Mouse (Mus musculus) A20 (cell line): ENCODE results near the gene Tanc1.
A peak's percentile ranks its signal among the peaks of the same experiment; 100 is the strongest.

ENCODE experiments used
- DNase-seq: peaks from one replicate; pipeline ENCODE4 v3.0.0-alpha.2; 2011; ENCODE audit warnings: low read depth, low spot score

Tanc1 gene

DNA sequence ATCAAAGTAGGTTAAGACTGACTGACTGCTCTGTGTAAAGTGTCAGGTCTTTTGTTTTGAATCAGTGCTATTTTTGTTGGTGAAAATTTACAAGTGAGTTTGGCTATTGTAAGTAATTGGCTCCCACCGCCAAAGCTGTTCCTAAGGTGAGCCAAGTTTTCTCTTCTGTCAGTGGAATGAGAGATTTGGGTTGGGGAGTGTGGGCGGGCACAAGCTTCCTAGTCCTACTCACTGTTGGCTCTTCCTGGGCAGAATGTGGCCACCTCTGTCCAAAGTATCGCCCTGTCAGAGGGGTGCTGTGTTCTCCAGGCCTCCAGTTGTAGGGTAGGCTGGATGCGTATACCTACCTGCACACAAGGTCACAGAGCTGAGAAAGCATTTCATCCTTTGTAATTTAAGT, 213.5 kb downstream of the Tanc1 start:
- no peak for DNase-seq

DNA sequence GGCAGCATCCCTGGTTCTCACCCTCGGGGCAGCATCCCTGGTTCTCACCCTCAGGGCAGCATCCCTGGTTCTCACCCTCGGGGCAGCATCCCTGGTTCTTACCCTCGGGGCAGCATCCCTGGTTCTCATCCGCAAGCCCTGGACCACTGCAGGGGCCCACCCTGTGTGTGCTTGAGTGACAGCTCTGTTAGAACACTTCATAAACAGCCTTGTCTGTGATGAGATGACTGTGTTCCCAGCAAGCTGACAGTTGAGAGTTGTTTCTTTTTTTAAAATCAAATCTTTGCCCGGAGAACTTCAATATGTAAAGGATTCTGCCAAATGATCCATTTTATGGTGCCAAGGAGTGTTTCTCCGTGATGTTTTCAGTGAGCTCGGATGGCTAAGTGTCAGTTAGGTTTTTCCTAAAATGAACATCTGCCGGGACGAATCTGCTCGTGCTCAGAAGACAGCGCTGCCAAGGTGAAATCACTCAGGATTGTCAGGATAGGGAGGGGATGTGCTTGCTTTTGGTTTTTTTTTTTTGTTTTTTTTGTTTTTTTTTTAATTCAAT, 216.3 kb downstream of the Tanc1 start:
- DNase-seq = no peak

DNA sequence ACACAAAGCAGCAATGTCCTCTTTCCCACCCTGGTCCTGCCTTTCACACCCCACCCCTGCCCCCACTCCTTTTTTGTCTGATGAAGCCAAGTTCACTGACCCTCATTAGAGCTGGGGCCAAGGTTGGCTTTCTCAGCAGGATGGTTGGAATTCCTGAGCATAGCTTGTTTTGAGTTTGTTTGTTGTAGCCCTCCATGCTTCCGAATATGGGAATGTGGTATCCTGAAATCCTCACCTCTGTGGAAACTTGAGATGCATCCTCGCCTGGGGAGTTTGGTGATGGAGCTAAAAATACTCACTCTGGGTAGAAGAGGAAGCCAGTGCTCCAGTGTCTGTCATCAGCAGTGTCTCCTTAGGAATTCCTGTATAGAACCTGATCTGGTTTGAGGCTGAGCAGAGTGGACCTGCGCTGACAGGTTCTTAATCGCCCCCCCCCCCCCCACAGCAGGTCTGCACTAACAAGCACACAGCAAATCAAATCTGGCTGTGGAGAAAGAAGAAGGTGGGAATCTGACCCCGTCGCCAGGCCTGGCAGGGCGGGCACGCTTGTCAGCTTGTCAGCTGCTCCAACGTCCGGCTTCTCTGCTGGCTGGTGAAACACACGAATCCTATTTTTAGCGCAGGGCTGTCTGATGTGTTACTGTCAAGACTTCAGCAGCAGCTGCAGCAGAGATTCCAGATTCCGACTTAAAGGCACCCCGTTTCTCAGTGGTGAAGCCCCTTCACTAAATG, 217.1 kb downstream of the Tanc1 start:
- DNase-seq = peak; percentile 14

DNA sequence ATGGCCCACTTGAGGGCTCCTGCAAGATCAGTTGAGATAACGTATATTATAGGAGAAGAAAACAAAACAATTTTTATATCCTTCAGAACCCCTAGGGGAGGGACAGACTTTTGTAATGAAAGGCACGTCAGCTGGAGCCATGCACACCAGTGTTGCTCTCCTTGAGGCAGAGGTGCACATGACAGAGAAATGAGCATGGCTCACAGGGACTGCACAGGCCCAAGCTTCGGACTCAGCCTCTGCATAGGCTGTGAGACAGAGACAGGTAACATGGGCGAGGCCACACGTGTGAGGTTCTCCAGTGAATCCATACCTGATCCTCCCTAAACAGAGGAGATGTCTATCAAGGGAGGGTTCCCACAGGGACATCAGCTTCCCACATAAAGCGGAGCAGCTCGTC, 217.9 kb downstream of the Tanc1 start:
- DNase-seq = no peak

DNA sequence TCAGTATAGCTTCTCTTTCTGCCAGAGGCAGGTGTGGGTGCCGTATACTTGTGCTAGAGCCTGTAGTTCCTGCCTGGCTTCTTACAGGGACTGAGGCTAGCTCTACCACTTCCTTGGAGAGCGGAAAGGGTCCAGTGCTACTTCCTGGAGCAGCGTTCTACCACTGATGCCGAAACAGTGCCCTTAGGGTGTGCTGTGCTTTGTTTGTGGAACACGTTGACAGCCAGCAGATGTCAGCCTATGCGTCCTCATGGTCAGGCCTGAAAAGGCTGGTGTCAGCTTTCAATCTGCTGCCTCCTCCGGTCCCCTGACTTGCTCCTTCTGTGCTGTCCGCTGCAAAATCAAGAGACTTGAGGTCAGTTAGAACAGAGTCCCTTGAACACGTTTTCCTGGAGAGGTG, 218.3 kb downstream of the Tanc1 start:
- DNase-seq = no peak

DNA sequence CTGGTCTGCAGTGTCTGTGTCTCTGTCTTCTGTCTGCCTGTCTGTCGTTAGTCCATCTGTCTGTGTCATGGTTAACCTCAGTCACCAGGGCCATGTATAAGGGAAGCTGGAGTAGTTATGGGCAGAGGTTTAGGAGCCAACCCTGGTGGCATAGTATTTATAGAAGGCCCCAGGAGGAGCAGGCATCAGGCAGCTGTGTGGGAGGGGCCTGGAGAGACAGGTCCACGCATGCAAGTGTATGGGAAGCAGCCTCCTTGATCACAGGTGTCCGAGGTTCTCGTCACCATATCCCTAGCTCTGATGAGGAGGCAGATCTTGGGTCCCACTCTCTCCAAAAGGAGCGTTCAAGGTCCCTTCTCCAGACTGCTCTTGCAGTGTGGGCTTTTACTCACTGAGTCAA, 219.1 kb downstream of the Tanc1 start:
- no peak for DNase-seq

DNA sequence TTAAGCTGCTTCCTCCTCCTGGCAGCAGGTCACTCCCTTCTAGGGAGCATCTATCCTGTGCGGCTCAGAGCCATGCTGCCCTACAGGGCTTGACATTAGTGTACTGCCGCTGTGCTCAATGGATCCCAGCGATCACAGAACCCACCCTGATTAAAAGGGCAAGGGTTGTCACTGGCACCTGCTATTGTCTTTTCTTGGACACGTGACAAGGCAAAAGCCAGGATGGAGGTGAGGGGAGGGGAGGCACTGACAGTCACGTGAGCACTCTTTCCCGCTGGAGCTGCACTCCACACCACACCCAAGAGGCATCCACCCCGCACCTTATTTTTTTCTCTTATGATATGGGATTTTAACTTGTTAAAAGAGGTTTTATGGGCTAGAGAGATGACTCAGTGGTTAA, 220.0 kb downstream of the Tanc1 start:
- DNase-seq = no peak

DNA sequence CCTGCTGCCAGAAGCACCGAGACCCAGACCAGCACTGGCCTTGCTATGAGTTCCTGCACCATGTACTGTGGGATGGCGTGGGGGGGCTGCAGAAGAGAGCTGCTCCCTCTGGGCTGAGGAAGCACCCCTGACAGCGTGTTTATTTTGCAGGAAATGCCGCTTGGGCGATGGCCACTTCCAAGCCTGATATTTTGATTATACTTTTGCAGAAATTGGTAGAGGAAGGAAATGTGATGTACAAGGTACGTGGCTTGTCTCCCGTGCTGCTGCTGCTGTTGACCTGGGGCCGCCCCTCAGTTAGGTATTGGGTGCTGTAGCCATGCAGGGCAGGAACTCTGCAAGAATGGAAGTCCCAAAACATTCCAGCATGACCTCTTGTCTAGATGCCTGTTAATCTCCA, 227.0 kb downstream of the Tanc1 start:
- no peak for DNase-seq

DNA sequence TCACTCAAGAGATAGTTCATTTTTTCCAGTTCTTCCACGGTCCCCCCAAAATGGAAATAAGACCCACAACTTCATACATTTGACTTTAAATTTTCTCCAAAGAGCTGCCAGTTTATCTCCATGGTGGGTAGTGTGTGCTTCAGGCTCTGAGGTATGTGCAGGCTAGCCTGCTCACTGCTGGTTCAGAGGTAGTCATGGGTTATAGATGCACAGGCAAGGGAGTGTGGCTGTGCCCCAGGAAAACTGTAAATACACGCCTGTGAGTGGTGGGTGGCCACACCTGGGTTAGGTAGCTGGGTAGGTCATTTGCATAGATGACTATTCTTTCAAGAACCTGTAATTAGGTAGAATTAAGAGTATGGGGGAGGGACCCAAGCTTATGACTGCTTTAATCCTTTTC, 227.9 kb downstream of the Tanc1 start:
- DNase-seq = no peak

DNA sequence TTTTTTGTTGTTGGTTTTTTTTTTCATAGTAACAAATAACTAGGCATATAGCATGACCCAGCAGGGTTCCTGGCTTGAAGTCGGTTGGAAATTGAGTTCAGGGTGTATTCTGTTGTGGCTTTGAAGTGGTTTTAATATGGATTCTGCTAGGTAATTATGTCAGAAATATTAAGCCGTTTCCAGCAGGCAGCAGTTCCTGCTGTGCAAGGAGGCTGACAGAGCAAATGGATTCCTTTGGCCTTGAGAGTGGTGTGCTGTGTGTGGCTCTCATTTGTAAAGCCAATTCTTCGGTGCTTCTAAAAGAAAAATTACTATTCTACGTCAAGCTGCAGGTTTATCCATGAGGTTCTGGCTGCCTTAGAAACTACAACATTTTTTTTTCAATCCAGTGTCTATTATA, 228.3 kb downstream of the Tanc1 start:
- DNase-seq = no peak

DNA sequence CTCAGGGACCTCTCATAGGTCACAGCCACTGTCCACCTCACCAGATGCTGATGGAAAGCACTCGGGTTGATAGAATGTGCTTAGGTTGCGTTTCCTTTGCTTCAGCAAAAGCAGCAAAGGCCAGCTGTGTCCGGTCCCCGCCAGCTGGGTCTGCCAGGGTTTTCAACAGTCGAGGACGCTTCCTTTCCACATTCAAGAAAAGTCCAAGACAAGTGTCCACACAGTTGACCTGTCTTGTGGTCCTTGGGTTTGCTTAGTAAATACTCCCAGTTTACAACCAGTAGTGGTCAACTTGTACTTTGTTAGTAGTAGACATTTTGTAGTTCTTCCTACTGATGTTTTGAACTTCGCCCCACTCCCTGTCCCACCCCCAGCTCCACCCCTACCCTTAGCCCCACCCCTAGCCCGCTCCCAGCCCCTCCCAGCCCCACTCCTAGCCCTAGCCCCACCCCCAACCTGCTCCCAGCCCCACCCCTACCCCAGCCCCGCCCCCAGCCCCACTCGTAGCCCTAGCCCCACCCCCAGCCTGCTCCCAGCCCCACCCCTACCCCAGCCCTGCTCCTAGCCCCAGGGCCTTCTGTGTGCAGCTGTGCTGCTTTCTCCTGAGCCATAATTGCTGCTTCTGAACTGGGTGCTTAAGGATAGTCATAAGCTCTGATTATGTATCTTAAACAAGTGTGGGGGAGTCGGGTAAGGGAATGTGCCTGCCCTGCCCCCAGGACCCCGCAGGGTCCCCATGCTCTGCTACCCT, 229.5 kb downstream of the Tanc1 start:
- DNase-seq = peak; percentile 33

DNA sequence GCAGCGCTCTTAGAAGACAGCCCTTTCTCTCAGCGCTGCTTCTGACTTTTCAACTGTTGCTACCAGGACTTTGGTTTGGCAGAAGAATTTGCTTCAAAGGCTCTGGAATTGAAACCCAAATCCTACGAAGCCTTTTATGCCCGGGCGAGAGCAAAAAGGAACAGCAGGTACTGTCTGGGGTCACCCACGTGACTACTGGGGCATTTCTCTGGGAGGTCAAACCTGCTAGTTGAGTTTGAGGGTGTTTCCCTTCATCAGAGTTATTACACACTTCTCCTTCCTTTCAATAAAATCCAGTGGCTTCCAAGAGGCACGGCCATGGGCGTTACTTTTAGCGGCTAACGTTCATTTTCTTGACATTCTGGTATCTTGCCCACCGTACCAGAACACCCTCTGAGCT, 230.1 kb downstream of the Tanc1 start:
- DNase-seq = no peak

DNA sequence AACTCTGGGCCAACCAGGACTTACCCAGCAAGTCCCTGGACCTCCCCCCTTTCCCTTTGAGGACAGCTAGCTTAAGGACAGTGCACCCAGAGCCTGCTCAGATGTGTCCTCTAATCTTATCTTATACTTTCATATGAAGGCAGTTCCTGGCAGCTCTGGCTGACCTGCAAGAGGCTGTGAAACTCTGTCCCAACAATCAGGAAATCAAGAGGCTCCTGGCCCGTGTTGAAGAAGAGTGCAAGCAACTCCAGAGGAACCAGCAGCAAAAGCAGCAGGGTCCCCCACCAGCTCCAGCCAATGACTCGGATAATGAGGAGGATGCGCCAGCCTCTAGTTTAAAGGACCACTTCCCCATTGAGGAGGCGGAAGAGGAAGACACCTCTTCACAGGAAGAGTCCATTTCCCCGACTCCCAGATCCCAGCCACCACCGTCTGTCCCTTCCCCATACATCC, 230.7 kb downstream of the Tanc1 start:
- DNase-seq = no peak

DNA sequence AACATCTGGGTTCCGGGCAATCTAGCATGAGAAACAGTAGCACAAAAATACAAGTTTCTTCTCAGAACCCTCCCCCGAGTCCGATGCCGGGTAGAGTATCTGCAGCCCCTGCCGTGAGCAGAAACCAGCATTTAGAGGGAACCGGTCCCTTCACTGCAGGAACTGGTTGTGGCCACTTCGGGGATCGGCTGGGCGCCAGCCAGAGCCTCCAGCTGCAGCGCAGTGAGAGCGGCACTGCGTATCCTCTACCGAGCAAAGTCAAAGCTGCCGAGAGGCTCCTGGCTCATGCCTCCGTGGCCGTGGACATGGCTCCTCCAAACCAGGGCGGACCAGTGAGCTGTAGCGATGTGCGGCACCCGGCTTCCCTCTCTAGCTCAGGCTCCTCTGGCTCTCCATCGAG, 231.3 kb downstream of the Tanc1 start:
- no peak for DNase-seq

DNA sequence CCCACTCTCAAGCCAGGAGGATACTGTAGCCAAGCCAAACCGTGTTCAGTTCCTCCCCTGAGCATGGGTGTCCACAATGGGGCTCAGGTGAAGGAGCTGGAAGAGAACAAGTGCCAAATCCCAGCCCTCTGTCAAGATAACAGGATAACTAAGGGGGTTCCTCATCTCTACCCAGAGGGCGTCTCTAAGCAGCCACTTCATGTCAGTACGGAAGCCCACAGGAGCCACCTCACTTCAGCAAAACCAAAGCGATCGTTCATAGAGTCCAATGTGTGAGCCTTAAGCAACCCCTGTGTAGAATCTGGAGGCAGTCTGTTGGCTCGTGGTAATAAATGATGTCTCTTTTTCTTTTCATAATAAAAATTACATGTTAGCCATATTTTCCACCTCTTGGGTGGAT, 232.0 kb downstream of the Tanc1 start:
- DNase-seq = no peak

DNA sequence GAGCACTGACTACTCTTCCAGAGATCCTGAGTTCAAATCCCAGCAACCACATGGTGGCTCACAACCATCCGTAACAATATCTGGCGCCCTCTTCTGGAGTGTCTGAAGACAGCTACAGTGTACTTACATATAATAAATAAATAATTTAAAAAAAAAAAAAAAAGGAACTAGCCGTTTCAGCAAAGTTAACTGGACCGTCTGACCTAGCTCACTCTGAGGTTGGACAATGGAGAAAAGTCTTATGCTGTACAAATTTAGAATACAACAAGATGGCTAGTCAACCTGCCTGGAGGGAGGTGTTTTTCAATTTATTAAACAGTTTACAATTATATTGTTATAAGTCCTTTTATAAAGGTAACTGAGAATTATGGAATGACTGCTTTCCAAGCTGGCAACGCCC, 240.0 kb downstream of the Tanc1 start:
- DNase-seq = peak; percentile 20

DNA sequence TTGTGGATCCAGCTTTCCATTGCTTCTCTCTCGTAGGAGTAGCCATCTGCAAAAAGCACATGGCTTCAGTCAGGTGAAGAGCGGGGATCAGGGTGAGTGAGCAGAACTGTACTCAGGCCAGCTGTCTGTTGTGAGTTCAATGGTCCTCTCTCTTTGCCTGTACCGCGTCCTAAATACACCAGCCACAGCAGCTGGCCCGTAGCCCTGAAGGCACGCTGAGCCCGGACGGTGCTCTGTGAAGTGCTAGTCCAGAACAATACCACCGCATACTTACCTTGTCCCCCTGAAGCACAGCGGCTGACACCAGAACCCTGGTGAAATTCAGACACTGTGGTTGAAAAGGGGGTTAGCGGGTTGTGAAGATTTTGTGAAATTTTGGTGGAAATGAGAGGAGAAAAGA, 241.1 kb downstream of the Tanc1 start:
- no peak for DNase-seq

DNA sequence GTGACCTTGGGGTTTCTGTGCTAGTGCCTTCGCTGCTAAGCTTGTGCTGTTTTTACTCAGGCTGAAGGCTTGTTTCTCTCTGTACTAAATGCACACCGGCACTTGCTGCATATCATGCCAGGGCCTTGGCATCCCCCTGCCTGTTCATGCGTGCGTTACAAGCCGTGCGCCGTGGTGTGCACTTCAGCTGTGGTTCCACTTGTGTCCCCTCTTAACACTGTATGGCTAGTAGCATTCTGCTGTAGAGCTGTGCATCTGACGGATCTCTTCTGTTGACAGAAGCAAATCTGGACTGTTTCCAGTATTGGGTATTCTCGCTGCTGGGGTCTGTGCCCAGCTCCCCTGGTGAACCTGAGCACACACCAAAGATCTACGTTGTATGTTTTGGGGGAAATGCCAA, 241.7 kb downstream of the Tanc1 start:
- DNase-seq = no peak

DNA sequence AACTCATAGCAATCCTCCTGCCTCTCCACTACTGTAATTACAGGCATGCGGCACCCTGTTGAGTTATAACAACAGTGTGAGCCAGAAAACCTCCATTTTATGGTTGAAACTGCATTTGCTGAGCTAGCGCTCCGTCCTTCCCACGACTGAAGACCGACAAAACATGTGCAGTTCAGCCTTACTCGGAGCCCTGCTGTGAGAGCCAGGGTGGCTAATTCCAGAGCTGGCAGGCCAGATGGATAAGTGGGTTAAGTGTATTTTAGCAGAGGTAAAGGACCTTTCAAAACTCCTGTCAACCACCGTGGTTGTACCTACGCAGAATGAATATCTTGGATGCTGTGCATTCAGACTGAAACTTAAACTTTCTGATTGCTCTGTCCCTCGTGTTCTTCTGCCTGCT, 242.5 kb downstream of the Tanc1 start:
- no peak for DNase-seq

DNA sequence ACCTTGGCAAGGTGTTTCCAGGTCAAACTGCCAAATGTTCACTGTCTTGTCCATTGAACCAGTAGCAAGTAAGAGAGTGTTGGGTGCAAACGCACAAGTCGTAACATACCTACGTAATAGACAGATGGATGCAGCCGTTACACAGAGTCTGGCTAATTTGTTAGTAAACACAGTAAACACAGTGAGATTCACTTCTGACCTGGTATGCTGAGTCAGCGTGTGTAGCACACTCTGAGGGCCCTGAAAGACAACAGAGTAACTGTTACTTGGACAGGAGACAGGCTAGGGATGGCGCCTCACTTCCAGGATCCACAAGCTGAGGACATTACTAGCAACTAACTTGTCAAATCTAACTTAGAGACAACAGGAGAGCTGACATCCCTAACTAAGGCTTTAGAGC, 250.8 kb downstream of the Tanc1 start:
- DNase-seq = no peak

DNA sequence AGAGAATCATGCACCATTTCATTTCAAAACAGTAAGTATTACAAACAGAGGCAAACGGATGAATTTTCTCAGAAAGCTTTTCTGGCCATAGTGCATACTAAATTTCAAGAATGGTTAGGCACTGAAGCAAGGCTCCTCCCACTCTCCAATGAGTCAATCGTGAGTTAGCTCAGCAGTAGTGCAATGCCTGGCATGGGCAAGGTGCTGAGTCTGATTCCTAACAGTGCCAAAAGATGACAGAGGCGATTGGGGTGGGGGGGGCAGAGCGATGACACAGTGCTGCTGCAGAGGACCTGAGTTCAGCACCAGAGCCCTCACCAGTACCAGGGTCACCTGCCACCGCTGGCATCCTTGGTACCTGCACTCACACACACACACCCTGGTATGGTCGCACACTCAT, 258.7 kb downstream of the Tanc1 start:
- no peak for DNase-seq

DNA sequence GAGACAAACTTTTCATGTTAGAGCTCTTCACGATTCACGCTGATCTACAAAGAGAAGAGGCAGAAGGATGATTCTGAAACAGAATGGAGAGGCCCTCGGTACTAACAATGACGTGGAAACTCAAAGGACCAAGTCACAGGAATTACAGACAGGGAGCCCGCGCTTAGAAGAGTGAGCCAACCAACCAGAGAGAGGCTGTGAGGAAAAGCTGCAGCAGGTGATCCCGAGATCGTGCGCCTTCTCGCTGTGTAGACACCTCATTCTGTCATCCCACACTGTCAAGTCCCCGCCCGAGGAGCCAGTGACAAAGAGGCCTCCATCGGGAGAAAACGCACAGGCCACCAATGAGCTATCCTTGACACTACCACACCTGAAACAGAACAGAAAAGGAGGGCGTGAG, 264.6 kb downstream of the Tanc1 start:
- no peak for DNase-seq

DNA sequence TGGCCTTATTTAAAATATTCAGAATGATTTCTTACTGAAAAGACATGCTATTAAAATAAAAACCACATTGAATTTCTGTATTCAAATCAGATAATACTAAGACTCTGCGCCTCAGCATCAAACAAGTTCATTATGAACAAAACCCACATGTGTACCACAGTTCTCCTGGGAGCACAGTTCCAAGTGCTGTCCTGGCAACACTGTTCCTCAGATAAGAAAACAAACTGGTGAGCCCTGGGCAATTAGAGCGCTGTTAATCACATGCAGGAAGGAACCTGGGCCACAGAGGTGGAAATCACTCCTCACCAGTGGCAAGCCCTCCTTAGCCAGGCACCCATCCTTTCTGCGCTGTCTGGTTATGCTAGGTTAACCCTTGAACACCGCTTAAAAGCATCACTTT, 265.5 kb downstream of the Tanc1 start:
- no peak for DNase-seq
